Mouse (Mus musculus) brain, embryonic 14.5 days (tissue): ENCODE measurements at regions not wholly inside any gene's neighbourhood (a gene's known extent, or its start where the extent isn't known, plus 50 kb on each side); places are given as distances from the start of the nearest gene placed in this dataset.

Experiments
- DNase-seq: peaks from one replicate; pipeline ENCODE4 v3.0.0-alpha.2; 2011; ENCODE audit warnings: low read depth
- CTCF ChIP-seq: fragments of 200-500 bp; IDR thresholded peaks from 2 replicates; pipeline ENCODE4 v1.5.1; 2012; ENCODE audit warnings: inconsistent platforms, mild to moderate bottlenecking, moderate library complexity, borderline replicate concordance; ENCODE audit not compliant: insufficient read depth, insufficient read length; ENCODE audit errors: extremely low read depth
- POLR2A ChIP-seq: fragments of 200-500 bp; IDR thresholded peaks from 2 replicates; pipeline ENCODE4 v1.6.1; 2012; ENCODE audit warnings: mild to moderate bottlenecking, inconsistent platforms, borderline replicate concordance; ENCODE audit not compliant: poor library complexity, insufficient read depth, insufficient read length, severe bottlenecking; ENCODE audit errors: extremely low read depth

- TF ChIP-seq POLR2A (no peak), CTCF (no peak)
- DNase-seq: no peak
These were observed 57.8 kb upstream of the Zfand5 start for GRCm38 (mm10) chr19:21214253-21214652.

GRCm38 (mm10) chr19:21193461-21193860 is 78.6 kb upstream of the Zfand5 start:
- no peak for TF ChIP-seq CTCF
- TF ChIP-seq POLR2A: no peak

GRCm38 (mm10) chr19:21192576-21192975 is 79.5 kb upstream of the Zfand5 start:
- TF ChIP-seq POLR2A (no peak), CTCF (no peak)
- DNase-seq: no peak

More at GRCm38 (mm10) chr19:21193461-21193860, 78.6 kb upstream of the Zfand5 start:
- no peak for DNase-seq

- DNase-seq: no peak
- no peak for TF ChIP-seq POLR2A
- no peak for TF ChIP-seq CTCF
These were observed 82.9 kb upstream of the Zfand5 start for GRCm38 (mm10) chr19:21189216-21189615.

GRCm38 (mm10) chr19:21186656-21187055 is 85.4 kb upstream of the Zfand5 start:
- DNase-seq: no peak
- no peak for TF ChIP-seq CTCF

GRCm38 (mm10) chr19:21186016-21186415 is 86.1 kb upstream of the Zfand5 start:
- TF ChIP-seq CTCF (no peak), POLR2A (no peak)
- DNase-seq: no peak

GRCm38 (mm10) chr19:21183028-21183427 is 89.0 kb upstream of the Zfand5 start:
- TF ChIP-seq POLR2A (no peak), CTCF (no peak)

GRCm38 (mm10) chr19:21179886-21180285 is 92.2 kb upstream of the Zfand5 start:
- DNase-seq: no peak
- TF ChIP-seq CTCF (no peak), POLR2A (no peak)

More at GRCm38 (mm10) chr19:21183028-21183427, 89.0 kb upstream of the Zfand5 start:
- no peak for DNase-seq

- TF ChIP-seq CTCF (no peak), POLR2A (no peak)
- no peak for DNase-seq
These were observed 96.6 kb upstream of the Zfand5 start for GRCm38 (mm10) chr19:21175426-21175831.

- TF ChIP-seq POLR2A: no peak
- no peak for TF ChIP-seq CTCF
- DNase-seq: no peak
These were observed 97.4 kb upstream of the Zfand5 start for GRCm38 (mm10) chr19:21174636-21175035.

- DNase-seq: no peak
- no peak for TF ChIP-seq CTCF
- TF ChIP-seq POLR2A: no peak
These were observed 98.1 kb upstream of the Zfand5 start for GRCm38 (mm10) chr19:21173896-21174483.

- DNase-seq: no peak
- TF ChIP-seq CTCF (no peak), POLR2A (no peak)
These were observed 100.9 kb upstream of the Zfand5 start for GRCm38 (mm10) chr19:21171191-21171590.
